Mouse (Mus musculus) cerebellum, adult 11-12 months (tissue): ENCODE results near the gene Cnfn.
"Not testable (repeated sequence)": the region's sequence is repeated elsewhere in the genome, so short reads cannot be mapped to it uniquely, and the experiment has no call there.

Experiments
- DNase-seq: peaks from one replicate; pipeline ENCODE4 v3.0.0; 2022

Gene Cnfn

GRCm38 (mm10) chr7:25369058-25369749 lies at the start of gene Cnfn:
Cnfn (minus strand) TSS chr7:25369724.
- DNase-seq, result peak; percentile 61

GRCm38 (mm10) chr7:25417597-25417996 lies 48.1 kb upstream of the Cnfn start:
- no peak for DNase-seq

GRCm38 (mm10) chr7:25412833-25413441 lies 43.4 kb upstream of the Cnfn start, which contains the start of gene Cxcl17:
Cxcl17 (minus strand) TSS chr7:25412886.
- no peak for DNase-seq

- no peak for DNase-seq
Measured at GRCm38 (mm10) chr7:25411861-25412260, 42.3 kb upstream of the Cnfn start.

GRCm38 (mm10) chr7:25410969-25411615 lies 41.6 kb upstream of the Cnfn start:
- no peak for DNase-seq

GRCm38 (mm10) chr7:25409114-25409760 lies 39.7 kb upstream of the Cnfn start:
- DNase-seq, result no peak

GRCm38 (mm10) chr7:25406468-25406867 lies 36.9 kb upstream of the Cnfn start:
- DNase-seq, result no peak

GRCm38 (mm10) chr7:25402671-25403101 lies 33.2 kb upstream of the Cnfn start:
- DNase-seq, result peak; percentile 36

GRCm38 (mm10) chr7:25401986-25402385 lies 32.5 kb upstream of the Cnfn start:
- DNase-seq, result no peak

- DNase-seq, result no peak
Measured at GRCm38 (mm10) chr7:25401551-25401950, 32.0 kb upstream of the Cnfn start.

GRCm38 (mm10) chr7:25399028-25399427 lies 29.5 kb upstream of the Cnfn start:
- not testable (repeated sequence) for DNase-seq

- DNase-seq, result peak; percentile 25
Measured at GRCm38 (mm10) chr7:25398610-25399009, 29.1 kb upstream of the Cnfn start, which contains the start of gene Lipe. Lipe (minus strand) TSS chr7:25398710.

GRCm38 (mm10) chr7:25396621-25397020 lies 27.1 kb upstream of the Cnfn start:
- DNase-seq, result no peak

GRCm38 (mm10) chr7:25395558-25396521 lies 26.3 kb upstream of the Cnfn start:
- DNase-seq, result peak; percentile 96

- DNase-seq, result no peak
Measured at GRCm38 (mm10) chr7:25395186-25395557, 25.6 kb upstream of the Cnfn start.

GRCm38 (mm10) chr7:25394754-25395153 lies 25.2 kb upstream of the Cnfn start:
- DNase-seq, result peak; percentile 41

- DNase-seq, result peak; percentile 36
Measured at GRCm38 (mm10) chr7:25393451-25394210, 24.1 kb upstream of the Cnfn start.

GRCm38 (mm10) chr7:25392851-25393250 lies 23.3 kb upstream of the Cnfn start:
- peak; percentile 19 for DNase-seq

GRCm38 (mm10) chr7:25391856-25392453 lies 22.4 kb upstream of the Cnfn start:
- DNase-seq, result peak; percentile 17

- peak; percentile 12 for DNase-seq
Measured at GRCm38 (mm10) chr7:25390986-25391385, 21.5 kb upstream of the Cnfn start.
